Mouse (Mus musculus): ENCODE results near the gene 5330417C22Rik. TPM values are rescaled to one million over a fixed set of nuclear protein-coding genes. Genes with fewer than 3 reads are reported as not detected.
A peak's percentile ranks its signal among the peaks of the same experiment; 100 is the strongest.

Gene 5330417C22Rik
- polyA plus RNA-seq, 1 experiment from 2014 or later, result 33.7 TPM

DNA sequence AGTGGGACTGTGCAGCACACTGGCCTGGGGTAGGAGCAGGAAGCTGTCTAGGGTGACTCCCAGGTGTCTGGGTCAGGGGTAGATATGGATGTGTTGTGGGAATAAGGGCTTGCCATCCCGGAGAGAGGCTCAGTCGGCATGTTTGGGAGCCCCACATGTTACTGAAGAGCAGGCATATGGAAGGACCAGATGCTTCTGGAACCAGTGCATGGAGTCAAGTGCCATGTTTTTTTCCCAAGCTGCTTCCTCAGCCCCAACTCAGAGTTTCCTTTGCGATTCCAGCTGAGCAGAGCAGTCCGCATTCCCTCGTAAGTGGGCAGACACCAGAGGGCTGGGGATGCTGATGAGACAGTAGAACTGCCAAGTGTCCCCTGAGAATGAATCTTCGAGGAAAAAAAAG is 113.3 kb downstream of the 5330417C22Rik start:
- 44% methylated on average over 6 of the region's 6 CpGs for WGBS
- Histone ChIP-seq H3K36me3 (peaks cover 22% of the 10 kb centered on the region), H3K27ac (no peak overlapping the region), H3K4me2 (no peak overlapping the region), H3K9me3 (no peaks in the 10 kb centered on the region), H3K9ac (no peak overlapping the region), H3K4me1 (peaks cover 23% of the 10 kb centered on the region), H3K27me3 (replicated peaks) (no peaks in the 10 kb centered on the region), H3K4me3 (replicated peaks) (no peak overlapping the region)
- no peak for ATAC-seq (ENCODE audit: insufficient read depth, low FRiP score, low read depth)

GRCm38 (mm10) chr3:108415831-108416223 is 120.5 kb downstream of the 5330417C22Rik start:
- Histone ChIP-seq H3K9me3 (no peaks in the 10 kb centered on the region), H3K4me3 (replicated peaks) (peak overlapping the region; percentile 82), H3K36me3 (peaks cover 21% of the 10 kb centered on the region), H3K4me2 (peak overlapping the region; percentile 97), H3K9ac (peak overlapping the region; percentile 64), H3K4me1 (peaks cover 17% of the 10 kb centered on the region), H3K27ac (peak overlapping the region; percentile 73; the same call in 1 of the 2 replicates), H3K27me3 (replicated peaks) (0 out of 2 replicates have a peak, but pooled peaks cover 4% of the 10 kb centered on the region)
- peak; percentile 70; the same call in 1 of the 2 replicates for ATAC-seq (ENCODE audit: insufficient read depth, low FRiP score, low read depth)
- under 1% methylated on average over 48 of the region's 48 CpGs for WGBS

GRCm38 (mm10) chr3:108414857-108415830 is 121.2 kb downstream of the 5330417C22Rik start, which contains the start of gene Celsr2:
Gene Celsr2, minus strand, starts transcription at chr3:108415552.
- H3K36me3 ChIP-seq, result peaks cover 21% of the 10 kb centered on the region
- peak within 1 kb of the TSS; percentile 82 for H3K4me3 ChIP-seq (replicated peaks)
- H3K9ac ChIP-seq, result peak within 1 kb of the TSS; percentile 64
- no peak; the same call in 1 of the 2 replicates for ATAC-seq (ENCODE audit: insufficient read depth, low FRiP score, low read depth)
- H3K4me2 ChIP-seq, result peak within 1 kb of the TSS; percentile 97
- 0 out of 2 replicates have a peak, but pooled peaks cover 4% of the 10 kb centered on the region for H3K27me3 ChIP-seq (replicated peaks)
- peaks cover 23% of the 10 kb centered on the region for H3K4me1 ChIP-seq
- H3K9me3 ChIP-seq, result no peaks in the 10 kb centered on the region
- WGBS, result 7% methylated on average over 66 of the region's 67 CpGs
- peak within 1 kb of the TSS; percentile 73; the same call in 1 of the 2 replicates for H3K27ac ChIP-seq

GRCm38 (mm10) chr3:108413634-108414360 is 122.5 kb downstream of the 5330417C22Rik start:
- Histone ChIP-seq H3K27me3 (replicated peaks) (0 out of 2 replicates have a peak, but pooled peaks cover 4% of the 10 kb centered on the region), H3K36me3 (peaks cover 21% of the 10 kb centered on the region), H3K9ac (no peak overlapping the region), H3K4me3 (replicated peaks) (no peak overlapping the region), H3K27ac (no peak overlapping the region), H3K9me3 (no peaks in the 10 kb centered on the region), H3K4me2 (no peak overlapping the region), H3K4me1 (peaks cover 23% of the 10 kb centered on the region)
- no peak for ATAC-seq (ENCODE audit: insufficient read depth, low FRiP score, low read depth)
- 94% methylated on average over 35 of the region's 35 CpGs for WGBS

- peak overlapping the region; percentile 7; the same call in 1 of the 2 replicates for H3K4me3 ChIP-seq (replicated peaks)
- H3K4me2 ChIP-seq, result peak overlapping the region; percentile 36
- 0 out of 2 replicates have a peak, but pooled peaks cover 4% of the 10 kb centered on the region for H3K27me3 ChIP-seq (replicated peaks)
- H3K27ac ChIP-seq, result peak overlapping the region; percentile 31; the same call in 1 of the 2 replicates
- no peak overlapping the region for H3K9ac ChIP-seq
- peaks cover 21% of the 10 kb centered on the region for H3K36me3 ChIP-seq
- WGBS, result 69% methylated on average over 6 of the region's 8 CpGs
- peaks cover 23% of the 10 kb centered on the region for H3K4me1 ChIP-seq
- no peaks in the 10 kb centered on the region for H3K9me3 ChIP-seq
- ATAC-seq (ENCODE audit: insufficient read depth, low FRiP score, low read depth), result peak; percentile 28; the same call in 1 of the 2 replicates
Measured at GRCm38 (mm10) chr3:108411754-108412121, 124.6 kb downstream of the 5330417C22Rik start.

DNA sequence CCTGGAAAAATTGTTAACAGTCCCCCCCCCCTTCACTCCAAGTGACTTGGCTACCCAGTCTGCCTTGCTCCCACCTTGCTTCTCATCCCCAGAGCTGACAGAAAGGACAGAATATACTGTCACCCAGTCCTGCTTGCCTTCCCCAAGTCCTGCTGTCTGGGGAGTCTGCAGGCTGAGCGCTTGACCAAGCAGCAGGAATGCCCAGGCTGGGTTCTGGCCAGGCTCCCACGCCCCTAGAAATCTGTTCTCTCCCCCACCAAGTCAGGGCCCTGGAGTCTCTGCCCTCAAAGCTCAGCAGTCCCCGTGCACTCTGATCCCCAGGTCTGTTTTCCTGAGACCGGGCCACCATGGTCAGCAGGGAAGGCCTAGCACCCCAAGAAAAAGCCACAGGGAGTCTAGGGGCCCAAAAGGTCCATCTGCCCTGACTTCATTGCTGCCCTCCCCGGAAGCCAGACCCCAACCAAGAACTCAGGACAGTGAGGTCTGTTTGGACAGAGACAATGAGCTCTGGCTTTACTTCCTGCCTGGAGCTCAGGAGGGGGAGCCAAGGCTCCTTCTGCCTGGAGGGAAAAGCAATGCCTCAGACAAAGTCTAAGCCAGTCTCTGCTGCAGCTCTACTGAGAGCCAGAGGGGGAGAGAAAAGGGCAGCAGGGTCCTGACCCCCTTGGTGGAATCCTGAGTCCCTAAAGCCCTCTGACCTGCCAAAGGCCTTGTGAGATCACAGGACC is 125.1 kb downstream of the 5330417C22Rik start:
- WGBS, result 53% methylated on average over 5 of the region's 5 CpGs
- 0 out of 2 replicates have a peak overlapping the region, but pooled peaks have one; percentile 12 for H3K9ac ChIP-seq
- no peaks in the 10 kb centered on the region for H3K9me3 ChIP-seq
- peaks cover 23% of the 10 kb centered on the region for H3K4me1 ChIP-seq
- 0 out of 2 replicates have a peak overlapping the region, but pooled peaks have one; percentile 7 for H3K4me3 ChIP-seq (replicated peaks)
- peak overlapping the region; percentile 31; the same call in 1 of the 2 replicates for H3K27ac ChIP-seq
- H3K36me3 ChIP-seq, result peaks cover 21% of the 10 kb centered on the region
- peak overlapping the region; percentile 36 for H3K4me2 ChIP-seq
- ATAC-seq (ENCODE audit: insufficient read depth, low FRiP score, low read depth), result no peak
- no peaks in the 10 kb centered on the region for H3K27me3 ChIP-seq (replicated peaks)

DNA sequence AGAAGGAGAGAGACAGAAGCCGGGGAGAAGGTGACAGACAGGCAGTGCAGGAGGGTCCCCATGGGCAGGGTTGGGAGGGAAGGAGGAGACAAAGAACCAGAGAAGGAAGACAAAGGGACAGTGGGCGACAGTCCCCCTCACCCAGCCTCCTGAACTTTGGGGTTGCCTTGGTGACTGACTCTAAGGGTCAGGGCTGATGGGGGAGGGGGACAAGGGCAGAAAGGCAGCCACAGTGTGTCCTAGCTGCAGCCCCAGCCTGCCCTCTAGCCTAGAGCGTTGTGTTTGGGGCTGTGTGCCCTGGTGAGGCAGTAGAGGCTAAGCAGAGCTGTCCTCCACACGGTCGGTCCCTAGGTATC is 126.0 kb downstream of the 5330417C22Rik start:
- WGBS, result 25% methylated on average over 5 of the region's 5 CpGs
- Histone ChIP-seq H3K4me2 (peak overlapping the region; percentile 36; the same call in 1 of the 2 replicates), H3K9ac (no peak overlapping the region), H3K27me3 (replicated peaks) (no peaks in the 10 kb centered on the region), H3K4me1 (peaks cover 23% of the 10 kb centered on the region), H3K27ac (0 out of 2 replicates have a peak overlapping the region, but pooled peaks have one; percentile 3), H3K9me3 (no peaks in the 10 kb centered on the region), H3K4me3 (replicated peaks) (no peak overlapping the region), H3K36me3 (peaks cover 21% of the 10 kb centered on the region)
- ATAC-seq (ENCODE audit: insufficient read depth, low FRiP score, low read depth), result no peak

DNA sequence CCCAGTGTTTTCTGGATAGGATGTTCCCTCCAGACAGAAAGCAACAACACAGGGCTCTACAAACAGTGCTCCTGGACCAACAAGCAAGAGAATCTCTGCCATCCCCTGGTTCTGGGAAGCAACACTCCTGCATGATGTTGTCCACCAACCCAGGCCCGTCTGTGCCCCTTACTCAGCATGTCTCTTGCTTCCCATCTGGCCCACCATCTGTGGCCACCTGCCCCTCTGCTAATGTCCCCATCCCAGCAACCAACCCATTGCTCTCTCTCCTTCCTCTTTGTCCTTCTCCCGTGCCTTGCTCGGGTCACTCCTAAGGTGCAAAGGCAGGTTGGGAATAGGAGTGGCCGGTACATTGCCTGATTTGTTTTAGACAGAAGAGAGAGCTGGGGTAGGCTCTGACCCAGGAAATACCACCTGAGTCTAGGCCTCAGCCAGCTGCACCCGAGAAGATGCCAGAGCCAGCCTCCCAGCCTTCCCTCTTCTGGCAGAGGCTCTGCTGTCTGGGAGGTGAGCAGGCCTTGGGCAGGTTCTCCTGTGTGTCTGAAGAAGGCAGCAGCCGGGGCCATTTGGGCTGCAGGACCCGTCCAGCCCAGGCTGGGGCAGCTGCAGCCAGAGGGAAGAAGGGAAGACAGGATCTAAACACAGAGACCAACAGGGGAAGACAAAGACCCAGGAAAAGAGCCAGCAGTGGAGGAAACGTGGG is 126.5 kb downstream of the 5330417C22Rik start:
- Histone ChIP-seq H3K27me3 (replicated peaks) (no peaks in the 10 kb centered on the region), H3K36me3 (peaks cover 21% of the 10 kb centered on the region), H3K9me3 (no peaks in the 10 kb centered on the region), H3K27ac (no peak overlapping the region), H3K4me2 (peak overlapping the region; percentile 6; the same call in 1 of the 2 replicates), H3K4me1 (peaks cover 19% of the 10 kb centered on the region), H3K9ac (no peak overlapping the region), H3K4me3 (replicated peaks) (no peak overlapping the region)
- WGBS, result 48% methylated on average over 8 of the region's 8 CpGs
- ATAC-seq (ENCODE audit: insufficient read depth, low FRiP score, low read depth), result no peak

DNA sequence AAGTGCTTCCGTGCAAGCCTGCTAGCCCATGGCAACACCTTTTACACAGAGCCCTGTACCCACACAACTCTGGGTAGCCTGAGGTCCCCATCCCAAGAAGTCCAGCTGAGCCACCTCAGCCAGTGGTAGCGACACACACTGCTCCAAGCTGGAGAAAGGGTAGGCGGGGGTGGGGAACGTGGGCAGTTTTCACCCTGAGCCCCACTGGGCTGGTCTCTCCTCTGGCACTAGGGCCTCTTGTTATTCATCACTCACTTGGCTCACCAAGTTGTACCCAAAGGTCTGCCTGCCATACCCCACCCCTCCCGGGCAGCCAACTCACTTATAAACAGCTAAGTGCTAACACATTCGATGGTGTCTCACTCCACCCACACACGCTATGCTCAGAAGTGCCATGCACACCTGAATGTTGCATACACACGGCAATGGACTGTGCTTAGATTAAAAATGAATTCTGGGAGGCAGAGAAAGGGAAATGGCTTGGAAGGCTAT is 127.8 kb downstream of the 5330417C22Rik start:
- 88% methylated on average over 8 of the region's 8 CpGs for WGBS
- Histone ChIP-seq H3K4me1 (peaks cover 19% of the 10 kb centered on the region), H3K27me3 (replicated peaks) (no peaks in the 10 kb centered on the region), H3K9me3 (no peaks in the 10 kb centered on the region), H3K27ac (no peak overlapping the region), H3K9ac (no peak overlapping the region), H3K4me3 (replicated peaks) (no peak overlapping the region), H3K4me2 (no peak overlapping the region), H3K36me3 (peaks cover 12% of the 10 kb centered on the region)
- ATAC-seq (ENCODE audit: insufficient read depth, low FRiP score, low read depth), result no peak

DNA sequence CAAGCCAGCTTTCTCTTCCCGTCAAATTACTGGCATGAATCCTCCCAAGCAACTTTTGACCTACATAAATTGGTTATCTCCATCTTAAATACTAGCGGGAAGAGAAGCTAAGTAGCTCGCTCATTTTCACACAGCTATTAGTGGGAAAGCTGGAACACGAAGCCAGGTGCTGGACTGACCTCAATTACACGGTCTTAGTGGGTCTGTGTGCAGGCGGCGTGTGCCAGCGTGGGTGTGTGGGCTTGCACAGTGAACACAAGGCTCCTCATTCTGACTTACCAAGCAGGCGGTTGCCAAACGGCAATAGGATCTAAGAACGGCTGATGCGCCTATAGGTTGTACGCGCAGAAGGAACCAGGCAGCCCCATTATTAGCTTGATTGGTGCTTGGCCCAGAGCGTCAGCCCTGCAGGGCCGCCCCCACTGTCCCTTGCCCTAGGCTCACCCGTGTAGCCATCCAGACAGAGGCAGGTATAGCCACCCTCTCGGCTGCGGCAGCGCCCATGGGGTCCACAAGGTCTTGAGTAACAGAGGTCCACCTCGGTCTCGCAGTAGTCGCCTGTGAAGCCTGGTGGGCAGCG is 129.9 kb downstream of the 5330417C22Rik start:
- peak overlapping the region; percentile 6; the same call in 1 of the 2 replicates for H3K9ac ChIP-seq
- peaks cover 14% of the 10 kb centered on the region for H3K4me1 ChIP-seq
- H3K27me3 ChIP-seq (replicated peaks), result no peaks in the 10 kb centered on the region
- H3K36me3 ChIP-seq, result no peaks in the 10 kb centered on the region
- H3K4me3 ChIP-seq (replicated peaks), result no peak overlapping the region
- H3K4me2 ChIP-seq, result no peak overlapping the region
- H3K9me3 ChIP-seq, result no peaks in the 10 kb centered on the region
- WGBS, result 88% methylated on average over 24 of the region's 24 CpGs
- no peak for ATAC-seq (ENCODE audit: insufficient read depth, low FRiP score, low read depth)
- no peak overlapping the region for H3K27ac ChIP-seq
